Comparison of ENCODE assay signal across 11 mouse cellular contexts in genomic region chr12:3783196-3783825, GRCm38 (mm10). TPM values are rescaled to one million over a fixed set of nuclear protein-coding genes. Genes with fewer than 3 reads are reported as not detected.
DNase-seq lines count a peak whose midpoint lies in the region; ATAC-seq lines count a peak whose summit lies in the region.
"Had no signal": no experiment of that assay in that cellular context is flagged by ENCODE, and none has a peak within 500 bp of the region (broad histone marks: within the 10 kb centered on the region; RNA-seq: fewer than 3 reads in every experiment).

No protein-coding gene starts in this region.

- ATAC-seq in hindbrain, embryonic 13.5 days (ENCODE audit: low FRiP score) = peak; percentile 32; the same call in 1 of the 2 replicates
- ATAC-seq in neural tube, embryonic 14.5 days (ENCODE audit: low read depth) = peak; percentile 44; the same call in 1 of the 2 replicates
- ATAC-seq in inflammation-experienced regulatory T-cells, adult 6 months = no peak

- peaks cover 6% of the 10 kb centered on the region; the same call in 1 of the 2 replicates for H3K27me3 ChIP-seq in embryonic facial prominence, embryonic 10.5 days (replicated peaks; ENCODE audit: low read depth, poor library complexity, severe bottlenecking)
- H3K27me3 ChIP-seq in hindbrain, embryonic 13.5 days = no peaks in the 10 kb centered on the region
- H3K27me3 ChIP-seq in neural tube, embryonic 14.5 days (ENCODE audit: control insufficient read depth, insufficient read depth, low read length) = no peaks in the 10 kb centered on the region
- H3K27me3 ChIP-seq: embryonic facial prominence, embryonic 15.5 days; heart, embryonic 13.5 days had no signal

- H3K4me2 ChIP-seq in hindbrain, embryonic 13.5 days = no peak overlapping the region
- no peak overlapping the region for H3K4me2 ChIP-seq in neural tube, embryonic 14.5 days (ENCODE audit: low read depth, low read length)
- H3K4me2 ChIP-seq: embryonic facial prominence, embryonic 15.5 days; heart, embryonic 13.5 days had no signal

- intact Hi-C loops in left cerebral cortex, postnatal 14 days (cut with DNase I) = loop anchor here (5.0 kb wide), 1 partner anchor 81 kb away; no protein-coding TSS in a partner anchor

- no peak overlapping the region for H3K9ac ChIP-seq in hindbrain, embryonic 13.5 days
- no peak overlapping the region for H3K9ac ChIP-seq in neural tube, embryonic 14.5 days (replicated peaks; ENCODE audit: low read depth, low read length)
- H3K9ac ChIP-seq: embryonic facial prominence, embryonic 15.5 days; heart, embryonic 13.5 days had no signal

- no peak overlapping the region for H3K4me3 ChIP-seq in embryonic facial prominence, embryonic 10.5 days
- H3K4me3 ChIP-seq in hindbrain, embryonic 13.5 days = no peak overlapping the region
- no peak overlapping the region for H3K4me3 ChIP-seq in neural tube, embryonic 14.5 days (ENCODE audit: low read depth, low read length)
- H3K4me3 ChIP-seq: embryonic facial prominence, embryonic 15.5 days; heart, embryonic 13.5 days had no signal

- DNase-seq in left cerebral cortex, postnatal 14 days (ENCODE audit: low spot score in 2 of 2) = peak; percentile 50 to 67
- DNase-seq in left cerebral cortex, adult 11 months (ENCODE audit: low spot score) = no peak
- peak; percentile 13 for DNase-seq in embryonic facial prominence, embryonic 10.5 days (ENCODE audit: low spot score)
- no peak for DNase-seq in cerebellum, adult 11-12 months
- DNase-seq in heart, postnatal 4 days = no peak
- DNase-seq: kidney, postnatal 4 days had no signal

- 66% methylated on average over 3 of the region's 3 CpGs for WGBS in embryonic facial prominence, embryonic 10.5 days
- 52% methylated on average over 3 of the region's 3 CpGs for WGBS in hindbrain, embryonic 13.5 days
- 49% methylated on average over 3 of the region's 3 CpGs for WGBS in neural tube, embryonic 14.5 days

- peaks cover 86% of the 10 kb centered on the region for H3K4me1 ChIP-seq in embryonic facial prominence, embryonic 10.5 days
- peaks cover 54% of the 10 kb centered on the region for H3K4me1 ChIP-seq in hindbrain, embryonic 13.5 days (replicated peaks)
- peaks cover 18% of the 10 kb centered on the region for H3K4me1 ChIP-seq in neural tube, embryonic 14.5 days (ENCODE audit: control insufficient read depth, insufficient read depth, low read length)

- H3K36me3 ChIP-seq in embryonic facial prominence, embryonic 10.5 days (replicated peaks) = no peaks in the 10 kb centered on the region
- H3K36me3 ChIP-seq in hindbrain, embryonic 13.5 days = no peaks in the 10 kb centered on the region
- no peaks in the 10 kb centered on the region for H3K36me3 ChIP-seq in neural tube, embryonic 14.5 days (ENCODE audit: control insufficient read depth, insufficient read depth, low read length)
- H3K36me3 ChIP-seq: embryonic facial prominence, embryonic 15.5 days; heart, embryonic 13.5 days had no signal

- H3K9me3 ChIP-seq in embryonic facial prominence, embryonic 10.5 days = no peaks in the 10 kb centered on the region
- no peaks in the 10 kb centered on the region for H3K9me3 ChIP-seq in hindbrain, embryonic 13.5 days
- no peaks in the 10 kb centered on the region for H3K9me3 ChIP-seq in neural tube, embryonic 14.5 days (ENCODE audit: control insufficient read depth, low read length)
- H3K9me3 ChIP-seq: embryonic facial prominence, embryonic 15.5 days; heart, embryonic 13.5 days had no signal

- H3K27ac ChIP-seq in embryonic facial prominence, embryonic 10.5 days (replicated peaks) = peak overlapping the region; percentile 44; the same call in 1 of the 2 replicates
- peak overlapping the region; percentile 79 for H3K27ac ChIP-seq in hindbrain, embryonic 13.5 days
- H3K27ac ChIP-seq in neural tube, embryonic 14.5 days (ENCODE audit: low read depth, low read length) = peak overlapping the region; percentile 18; the same call in 1 of the 2 replicates
- H3K27ac ChIP-seq: embryonic facial prominence, embryonic 15.5 days; heart, embryonic 13.5 days had no signal

RNA-seq across cellular contexts. Expression of gene Dnmt3a, which starts 22.5 kb away (rescaled TPM):
- 100 to 1,000 TPM; 337 to 343 TPM for total RNA-seq in left cerebral cortex, postnatal 14 days (2021)
- 160 and 179 TPM in 2 replicates for polyA plus RNA-seq in embryonic facial prominence, embryonic 10.5 days (2016; fragmentation: Nextera tagmentation; extraction: Ambion mirVana)
- polyA plus RNA-seq in hindbrain, embryonic 13.5 days (2015; fragmentation: Nextera tagmentation; extraction: Ambion mirVana) = 126 and 132 TPM in 2 replicates
- 53.4 and 57.1 TPM in 2 replicates for polyA plus RNA-seq in neural tube, embryonic 14.5 days (2014; fragmentation: Nextera tagmentation; extraction: Ambion mirVana)
- polyA plus RNA-seq in inflammation-experienced regulatory T-cells, adult 6 months (2017; shearing (Covaris generic)) = 10 to 100 TPM; 16.8 to 25.5 (median 23.8) TPM
- total RNA-seq in heart, postnatal 4 days (2021) = 100 to 1,000 TPM; 118 TPM

Comparison
In these comparisons a context has a peak if more than half of its experiments do, and no peak if none do; other contexts are left out.
1. DNase-seq: peak in left cerebral cortex, postnatal 14 days (2 of 2) and embryonic facial prominence, embryonic 10.5 days (single experiment); none in left cerebral cortex, adult 11 months (single experiment), cerebellum, adult 11-12 months (single experiment) and heart, postnatal 4 days (single experiment).
2. H3K27ac ChIP-seq: peak in every context shown above with its lines; median percentile 79 in hindbrain, embryonic 13.5 days; 44 in embryonic facial prominence, embryonic 10.5 days; 18 in neural tube, embryonic 14.5 days.